Mouse (Mus musculus): ENCODE data around the gene Prkcz. TPM values are rescaled to one million over a fixed set of nuclear protein-coding genes. Genes with fewer than 3 reads are reported as not detected.
A peak's percentile ranks its signal among the peaks of the same experiment; 100 is the strongest.

Prkcz gene
- total RNA-seq, 2 experiments from 2014 or later = 216 to 223 TPM

DNA sequence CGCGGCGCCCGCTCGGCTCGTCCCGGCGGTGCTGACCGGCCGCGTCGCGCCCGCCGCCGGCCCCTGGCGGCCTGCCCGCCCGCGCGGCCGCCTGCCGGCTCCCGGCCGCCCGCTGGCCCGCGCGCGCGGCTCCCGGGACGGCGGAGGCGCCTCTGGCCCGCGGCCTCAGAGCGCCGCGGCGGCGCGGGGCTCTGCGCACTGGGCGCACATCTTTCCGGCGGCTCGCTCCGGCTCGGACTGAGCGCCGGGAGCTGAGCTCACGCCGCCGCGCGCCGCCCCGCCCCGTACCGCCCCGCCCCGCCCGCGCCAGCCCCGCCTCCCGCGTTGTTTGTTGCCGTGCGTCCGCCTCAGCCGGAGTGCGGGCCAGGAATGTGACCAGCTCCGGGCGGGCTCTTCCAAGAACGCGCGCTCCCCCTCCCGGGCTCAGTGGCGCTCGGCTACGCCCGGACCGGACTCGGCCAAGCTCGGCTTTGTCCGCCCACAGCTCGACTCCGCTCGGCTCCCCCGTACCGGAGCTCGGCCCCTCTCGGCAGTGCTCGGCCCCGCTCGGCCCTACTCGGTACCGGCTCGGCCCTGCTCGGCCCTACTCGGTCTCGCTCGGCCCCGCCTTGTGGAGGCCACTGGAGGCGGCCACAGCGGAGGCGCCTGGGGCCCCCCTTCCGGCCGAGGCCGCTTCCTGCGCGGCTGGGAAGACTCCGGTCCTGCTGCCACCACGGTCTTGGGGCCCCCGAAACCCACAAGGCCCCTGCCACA, 138.1 kb downstream of the Prkcz start:
- DNase-seq (ENCODE audit: low spot score in 2 of 2) = peak; percentile 99

DNA sequence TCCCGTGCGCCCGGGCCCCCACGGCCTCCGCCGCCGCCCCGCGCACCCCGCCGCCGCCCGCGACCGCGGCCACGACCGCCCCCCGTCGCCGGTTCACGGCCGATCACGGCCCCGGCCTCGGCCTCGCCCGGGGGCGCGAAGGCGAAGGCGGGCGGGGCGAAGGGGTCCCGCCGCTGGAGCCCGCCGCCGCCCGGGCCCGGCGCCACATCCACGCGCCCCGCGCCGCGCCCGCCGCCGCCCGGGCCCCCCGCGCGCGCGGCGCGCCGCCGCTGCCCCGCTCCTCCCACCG, 138.7 kb downstream of the Prkcz start, which contains the start of gene Ski:
TSS of gene Ski (minus strand) at position 41 of the 289 bp plus-strand sequence.
- DNase-seq (ENCODE audit: low spot score in 2 of 2) = no peak

DNA sequence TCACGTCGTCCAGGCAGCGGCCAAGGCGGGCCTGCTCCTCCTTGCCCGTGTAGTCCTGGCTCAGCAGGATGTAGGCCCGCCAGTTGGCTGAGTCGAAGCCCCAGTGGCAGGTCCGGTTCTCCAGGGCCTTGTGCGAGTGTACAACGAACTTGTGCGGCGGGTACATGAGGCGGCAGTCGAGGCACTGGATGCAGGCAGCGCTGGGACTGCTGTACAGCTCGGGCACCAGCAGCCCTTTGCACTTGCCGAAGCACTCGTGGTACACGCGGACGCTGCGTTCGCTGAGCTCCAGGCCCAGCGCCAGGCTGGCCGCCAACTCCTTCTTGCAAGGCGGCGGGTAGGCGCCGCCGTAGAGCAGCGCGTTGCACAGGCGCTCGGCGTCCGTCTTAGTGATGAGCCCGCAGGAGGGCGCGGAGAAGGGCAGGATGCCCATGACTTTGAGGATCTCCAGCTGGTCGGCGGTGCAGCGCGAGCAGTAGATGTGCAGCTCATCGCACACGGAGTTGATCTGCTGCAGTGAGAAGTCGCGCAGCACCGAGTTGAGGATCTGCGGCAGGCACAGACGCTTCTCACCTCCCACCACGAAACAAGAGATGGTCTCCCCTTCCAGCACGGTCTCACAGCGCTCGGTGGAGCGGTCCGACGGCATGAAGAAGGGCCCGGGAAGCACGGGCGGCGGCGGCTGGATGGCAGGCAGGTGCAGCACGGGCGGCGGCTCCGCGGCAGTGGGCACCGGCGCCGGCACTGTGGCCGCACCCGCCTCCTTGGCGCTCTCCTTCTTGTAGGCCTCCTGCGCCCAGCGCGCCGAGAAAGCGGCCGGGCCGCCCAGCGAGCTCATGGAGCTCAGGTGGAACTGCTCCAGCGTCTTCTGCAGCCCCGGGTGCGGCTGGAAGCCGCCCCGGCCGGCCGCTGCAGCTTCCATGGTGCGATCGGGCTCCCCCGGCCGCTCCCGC, 139.3 kb downstream of the Prkcz start:
- DNase-seq (ENCODE audit: low spot score in 2 of 2) = peak; percentile 73 to 81

DNA sequence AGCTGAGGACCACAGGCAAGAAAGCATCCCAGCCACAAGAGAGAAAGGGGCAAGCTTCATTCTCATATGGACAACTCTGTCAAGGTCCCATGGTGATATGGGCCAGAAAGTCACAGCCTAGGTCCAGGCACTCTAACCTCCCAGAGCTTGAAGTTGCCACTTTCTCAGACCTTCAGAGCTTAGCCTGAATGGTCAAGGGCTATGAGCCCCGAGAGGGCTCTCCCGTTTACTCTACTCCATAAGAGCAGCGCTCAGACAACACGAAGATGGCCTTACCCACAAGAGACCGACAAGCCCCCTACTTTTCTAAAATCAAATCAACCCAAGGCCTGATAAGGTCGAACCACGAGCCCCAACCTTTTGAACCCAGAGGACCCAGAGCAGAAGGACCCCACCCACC, 140.1 kb downstream of the Prkcz start:
- no peak for DNase-seq (ENCODE audit: low spot score in 2 of 2)

DNA sequence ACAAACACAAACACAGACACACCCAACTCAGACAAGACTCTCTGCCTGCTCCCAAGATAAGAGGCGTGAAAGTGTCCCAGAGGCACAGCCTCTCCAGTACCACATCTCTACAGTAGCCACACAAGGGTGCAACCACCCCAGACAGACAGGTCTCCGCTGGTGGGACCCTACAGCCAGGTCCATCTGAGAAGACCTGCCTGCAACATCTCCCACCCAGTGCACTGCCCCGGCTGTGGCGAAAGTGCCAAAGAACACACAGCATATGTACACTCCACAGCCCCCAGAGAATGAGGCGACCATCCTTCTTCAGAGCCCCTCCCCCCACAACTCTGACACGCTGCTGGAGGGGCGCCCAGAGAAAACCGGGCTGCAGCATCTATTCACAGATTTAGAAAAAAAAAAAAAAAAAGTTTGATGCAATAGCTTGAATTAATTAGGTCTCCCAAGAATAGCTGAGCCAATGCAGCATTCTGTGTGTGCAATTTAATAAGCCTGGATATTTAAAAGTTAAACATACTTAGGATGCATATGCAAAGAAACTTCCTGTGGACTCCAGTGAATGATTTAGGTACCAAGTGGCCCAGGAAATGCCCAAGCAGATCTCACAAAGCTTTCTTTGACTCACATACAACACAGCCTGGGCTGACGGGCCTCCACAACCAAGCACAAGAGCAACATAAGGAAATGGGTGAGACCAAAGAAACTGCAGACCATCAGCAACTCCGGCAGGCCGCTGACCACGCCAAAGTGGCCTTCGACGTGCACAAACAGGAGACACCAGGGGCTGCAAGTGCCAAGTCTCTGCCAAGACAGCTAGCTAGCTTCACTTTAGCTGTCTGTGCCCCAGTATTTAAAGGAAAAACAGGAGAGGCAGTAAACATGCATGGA, 140.7 kb downstream of the Prkcz start:
- DNase-seq (ENCODE audit: low spot score in 2 of 2) = no peak

DNA sequence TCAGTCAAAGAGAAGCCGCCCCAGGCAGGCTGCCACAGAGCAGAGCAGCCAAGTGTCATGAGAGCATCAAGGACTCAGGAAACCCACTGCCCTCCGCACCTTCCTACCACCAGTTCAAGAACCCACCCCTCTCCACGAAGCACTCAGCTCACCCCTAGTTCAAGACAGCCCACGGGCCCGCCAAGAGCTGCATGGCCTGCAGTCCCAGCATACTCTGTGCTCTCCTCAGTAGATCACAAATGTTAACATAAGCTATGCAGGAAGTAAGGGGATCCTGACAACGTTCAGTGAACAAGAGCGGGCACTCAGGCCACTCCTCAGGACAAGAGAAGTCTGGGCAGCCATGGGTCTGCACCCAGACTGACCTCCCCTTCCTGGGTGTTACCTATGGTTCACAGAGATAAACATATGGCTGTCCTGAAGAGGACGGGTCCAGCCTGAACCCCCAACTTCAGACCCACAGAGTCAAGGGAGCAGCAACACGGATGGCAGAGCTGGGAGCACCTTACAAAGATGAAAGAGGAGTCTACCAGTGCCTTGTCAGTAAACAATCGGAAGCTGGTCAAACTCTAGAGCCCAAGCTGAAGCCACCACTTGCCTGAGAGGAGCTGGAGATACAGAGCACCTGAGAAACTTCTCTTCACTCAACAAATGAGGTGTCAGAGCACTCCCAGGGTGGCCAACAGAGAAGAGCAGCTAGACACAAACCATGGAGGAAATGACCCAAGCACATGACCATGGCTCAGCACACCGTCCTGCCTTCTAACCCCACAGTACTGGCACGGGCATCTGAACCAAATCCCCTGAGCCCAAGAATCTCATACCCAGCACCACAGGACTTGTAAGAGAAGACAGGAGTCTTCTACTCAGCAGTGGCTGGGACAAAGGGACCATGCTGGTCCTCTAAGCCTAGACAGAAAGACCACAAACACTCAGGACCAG, 141.6 kb downstream of the Prkcz start:
- DNase-seq (ENCODE audit: low spot score in 2 of 2) = no peak

DNA sequence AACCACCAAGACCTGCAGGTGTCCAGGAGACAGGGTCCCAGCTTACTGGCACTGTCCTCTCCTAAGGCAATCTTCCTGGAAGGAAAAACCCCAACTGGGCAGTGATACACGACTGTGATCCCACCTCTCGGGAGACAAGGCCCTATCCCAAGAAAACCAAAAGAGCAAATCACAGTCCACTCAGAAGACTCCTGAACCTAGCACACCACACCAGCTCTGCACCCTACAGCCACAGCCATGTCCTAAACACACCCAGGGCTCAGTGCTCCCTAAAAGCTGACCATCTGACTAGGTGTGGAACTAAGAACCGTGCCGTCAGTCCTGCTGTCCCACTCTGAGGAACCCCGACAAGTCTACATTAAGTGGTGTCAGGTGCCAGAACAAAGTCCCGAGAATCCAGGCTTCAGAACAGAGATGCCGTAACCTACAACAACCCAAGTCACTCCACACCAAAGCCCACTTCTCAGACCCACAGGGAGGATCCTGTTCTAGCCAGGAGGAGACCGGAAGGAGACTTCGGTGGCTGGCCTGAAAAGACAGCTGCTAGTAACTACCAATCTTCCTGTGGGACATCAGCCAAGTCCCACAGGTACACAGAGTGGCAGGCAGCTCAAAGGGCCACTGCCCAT, 142.9 kb downstream of the Prkcz start:
- DNase-seq (ENCODE audit: low spot score in 2 of 2) = no peak

DNA sequence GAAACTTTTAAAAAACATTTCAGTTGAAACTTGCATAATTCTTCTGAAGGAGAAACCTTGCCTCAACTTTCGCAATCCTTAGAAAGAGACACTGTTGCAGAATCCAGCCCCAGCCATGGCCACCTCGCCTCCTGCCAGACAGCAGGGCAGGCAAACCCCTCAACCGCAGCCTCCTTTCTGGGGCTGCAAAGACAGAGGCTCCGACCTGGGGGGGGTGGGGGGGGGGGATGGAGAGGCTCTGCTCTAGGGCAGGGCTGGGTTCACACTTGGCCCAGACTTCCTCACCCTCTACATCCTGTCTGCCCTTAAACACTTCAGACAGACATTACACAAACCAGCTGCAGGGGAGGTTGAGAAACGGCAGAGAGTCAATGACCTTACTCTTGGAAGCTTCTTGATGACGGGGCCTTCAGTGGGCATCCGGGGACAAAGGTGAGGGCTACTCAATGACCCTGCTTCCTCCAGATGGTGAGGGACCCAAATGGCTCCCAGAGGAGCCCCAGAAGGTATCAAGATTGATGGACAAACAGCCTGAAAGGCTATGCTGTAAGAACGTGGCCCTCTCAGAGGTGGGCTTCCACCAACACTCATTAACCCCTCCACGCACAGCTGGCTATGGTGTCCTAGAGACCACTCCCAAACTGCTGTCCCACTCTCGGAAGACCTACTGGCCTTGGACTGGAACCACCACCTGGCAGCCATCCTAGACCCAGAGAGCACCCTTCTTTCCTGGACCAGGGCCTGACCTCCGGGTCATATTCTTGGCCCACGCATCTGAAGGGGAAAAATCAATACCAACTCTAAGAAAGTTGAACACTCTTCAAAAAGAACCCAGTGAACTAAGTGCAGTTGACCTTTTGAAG, 143.7 kb downstream of the Prkcz start:
- DNase-seq (ENCODE audit: low spot score in 2 of 2) = no peak

DNA sequence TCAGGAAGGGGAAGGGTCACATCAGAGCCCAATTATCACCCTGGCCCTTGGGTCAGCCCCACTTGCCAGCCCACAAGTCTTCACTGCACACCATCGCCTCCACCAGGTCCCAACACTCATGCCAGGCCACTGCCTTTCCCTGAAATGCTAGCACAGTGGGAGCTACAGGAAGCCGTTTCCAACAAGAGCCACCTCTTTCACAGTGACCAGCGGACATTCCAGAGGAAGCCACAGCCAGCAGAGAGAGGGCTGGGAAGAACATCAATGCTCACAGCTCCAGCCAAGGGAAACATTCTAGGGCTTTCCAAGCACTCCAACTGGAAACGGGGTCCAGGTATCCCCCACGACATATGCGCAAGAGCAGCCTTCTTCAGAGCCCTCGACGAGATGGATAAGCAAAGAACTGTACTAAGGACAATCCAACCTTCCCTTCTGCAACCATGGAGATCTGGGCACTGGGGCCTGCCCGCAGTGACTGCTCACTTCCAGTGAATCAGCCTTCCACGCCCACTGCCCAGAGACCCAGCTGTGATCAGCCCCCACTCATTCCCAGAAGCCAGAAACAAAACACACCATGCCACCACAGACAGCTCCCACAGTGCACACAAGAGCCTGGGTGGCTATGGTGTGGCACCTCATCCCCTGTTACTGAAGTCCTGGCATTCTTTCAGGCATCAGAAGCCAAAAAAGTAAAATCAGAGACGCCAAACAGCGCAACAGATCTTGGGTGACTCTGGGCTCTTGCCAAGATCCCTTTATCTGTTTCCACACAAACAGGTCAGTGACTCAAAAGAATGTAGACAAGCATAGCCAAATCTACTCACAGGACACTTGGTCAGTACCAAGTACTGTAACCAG, 145.2 kb downstream of the Prkcz start:
- peak; percentile 62 to 66 for DNase-seq (ENCODE audit: low spot score in 2 of 2)

DNA sequence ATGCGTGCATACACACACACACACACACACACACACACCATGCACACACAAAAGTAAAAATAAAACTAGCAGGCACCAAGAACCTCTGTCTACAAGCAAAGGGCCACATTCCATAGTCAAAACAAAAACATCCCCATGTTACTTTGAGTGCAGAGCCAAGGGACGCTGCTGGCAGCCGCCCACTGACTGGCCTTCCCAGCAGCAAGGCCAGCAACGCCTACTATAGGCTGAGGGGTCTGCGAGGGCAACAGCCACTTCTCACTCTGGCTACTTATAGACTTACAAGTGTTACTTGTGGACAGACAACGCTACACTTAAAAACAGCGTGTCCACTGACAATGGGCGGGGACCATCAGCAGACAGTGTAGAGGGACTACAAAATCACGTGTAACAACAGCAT, 146.0 kb downstream of the Prkcz start:
- DNase-seq (ENCODE audit: low spot score in 2 of 2) = no peak

DNA sequence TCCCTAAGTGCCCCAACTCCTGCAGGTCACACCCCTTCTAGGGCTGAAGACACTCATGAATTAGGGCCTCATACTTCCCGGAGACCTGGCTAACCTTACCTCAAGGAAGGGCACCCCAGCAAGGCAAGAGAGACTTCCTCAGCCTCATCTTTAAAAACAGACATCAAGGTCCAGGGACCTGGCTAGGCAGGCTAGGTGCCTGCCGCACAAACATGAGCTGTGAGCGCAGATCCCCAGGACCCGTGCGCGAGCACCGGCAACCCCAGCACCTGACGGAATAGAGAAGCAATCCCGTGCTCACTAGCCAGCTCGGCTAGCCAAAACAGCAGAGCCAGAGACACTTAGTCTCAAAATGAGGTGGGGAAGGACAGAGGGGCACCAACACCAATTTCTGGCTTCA, 146.4 kb downstream of the Prkcz start:
- no peak for DNase-seq (ENCODE audit: low spot score in 2 of 2)

DNA sequence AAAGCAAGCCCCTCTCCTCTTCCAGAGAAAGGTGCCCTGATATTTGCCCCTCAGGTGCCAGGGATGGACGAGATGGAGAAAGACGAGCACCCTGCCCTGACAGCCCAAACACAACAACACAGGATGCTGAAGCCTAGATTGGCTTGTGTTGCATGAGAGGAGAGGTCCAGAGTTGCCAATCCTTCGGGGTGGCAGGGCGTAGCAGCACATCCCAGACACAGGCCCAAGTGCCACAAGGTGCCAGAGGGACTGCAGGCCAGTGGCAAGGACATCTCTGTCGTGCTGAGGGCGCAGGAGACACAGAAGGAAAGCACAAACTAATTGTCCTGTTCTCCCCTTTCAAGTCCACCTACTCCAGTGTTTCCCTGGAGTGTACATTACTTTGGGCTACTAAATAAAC, 147.0 kb downstream of the Prkcz start:
- DNase-seq (ENCODE audit: low spot score in 2 of 2) = no peak

DNA sequence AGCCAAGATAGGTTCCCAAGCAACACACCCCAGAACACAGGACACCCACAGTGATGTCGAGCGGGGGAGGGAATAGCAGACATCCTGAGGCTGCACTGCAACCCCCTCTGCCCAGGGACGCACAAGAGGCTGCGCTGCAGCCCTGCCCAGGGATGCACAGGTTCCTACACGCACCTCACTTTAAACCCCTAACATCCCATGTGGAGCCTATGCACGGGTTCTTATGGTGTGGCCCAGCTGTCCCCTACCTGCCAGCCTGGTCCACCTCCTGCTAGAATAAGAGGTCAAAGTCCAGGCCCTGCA, 147.5 kb downstream of the Prkcz start:
- DNase-seq (ENCODE audit: low spot score in 2 of 2) = no peak

DNA sequence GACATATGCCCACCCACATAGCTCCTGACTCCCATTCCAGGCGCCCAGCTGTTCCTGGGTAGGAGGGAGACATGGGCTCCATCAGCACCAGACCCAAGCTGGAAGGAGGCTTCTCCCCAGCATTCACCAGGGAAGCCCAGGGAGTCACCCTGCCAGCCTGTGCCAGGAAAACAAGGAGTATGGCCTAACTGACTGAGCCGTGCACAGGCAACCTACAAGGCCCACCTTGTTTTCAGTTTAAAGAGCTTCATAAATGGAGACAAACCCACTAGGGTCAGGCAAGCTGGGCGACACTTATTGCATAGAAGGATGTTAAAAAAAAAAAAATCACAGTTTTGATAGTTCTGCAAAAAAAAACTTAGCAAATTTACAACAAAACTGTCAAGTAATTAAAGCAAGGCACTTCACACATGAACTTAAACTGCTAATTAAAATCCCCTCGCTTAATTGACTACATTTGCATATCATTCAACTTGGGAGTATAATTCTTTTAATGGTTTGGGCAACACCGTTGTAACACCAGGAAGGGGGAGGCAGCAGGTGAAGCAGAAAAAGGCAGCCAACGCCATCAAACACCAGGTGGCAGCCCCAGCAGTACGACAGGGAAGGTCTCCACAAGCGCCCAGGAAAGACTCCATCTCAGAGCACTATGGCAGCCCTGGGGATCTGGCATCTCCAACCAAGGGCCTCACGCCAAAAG, 148.0 kb downstream of the Prkcz start:
- DNase-seq (ENCODE audit: low spot score in 2 of 2) = no peak
